In the genomic region with DNA sequence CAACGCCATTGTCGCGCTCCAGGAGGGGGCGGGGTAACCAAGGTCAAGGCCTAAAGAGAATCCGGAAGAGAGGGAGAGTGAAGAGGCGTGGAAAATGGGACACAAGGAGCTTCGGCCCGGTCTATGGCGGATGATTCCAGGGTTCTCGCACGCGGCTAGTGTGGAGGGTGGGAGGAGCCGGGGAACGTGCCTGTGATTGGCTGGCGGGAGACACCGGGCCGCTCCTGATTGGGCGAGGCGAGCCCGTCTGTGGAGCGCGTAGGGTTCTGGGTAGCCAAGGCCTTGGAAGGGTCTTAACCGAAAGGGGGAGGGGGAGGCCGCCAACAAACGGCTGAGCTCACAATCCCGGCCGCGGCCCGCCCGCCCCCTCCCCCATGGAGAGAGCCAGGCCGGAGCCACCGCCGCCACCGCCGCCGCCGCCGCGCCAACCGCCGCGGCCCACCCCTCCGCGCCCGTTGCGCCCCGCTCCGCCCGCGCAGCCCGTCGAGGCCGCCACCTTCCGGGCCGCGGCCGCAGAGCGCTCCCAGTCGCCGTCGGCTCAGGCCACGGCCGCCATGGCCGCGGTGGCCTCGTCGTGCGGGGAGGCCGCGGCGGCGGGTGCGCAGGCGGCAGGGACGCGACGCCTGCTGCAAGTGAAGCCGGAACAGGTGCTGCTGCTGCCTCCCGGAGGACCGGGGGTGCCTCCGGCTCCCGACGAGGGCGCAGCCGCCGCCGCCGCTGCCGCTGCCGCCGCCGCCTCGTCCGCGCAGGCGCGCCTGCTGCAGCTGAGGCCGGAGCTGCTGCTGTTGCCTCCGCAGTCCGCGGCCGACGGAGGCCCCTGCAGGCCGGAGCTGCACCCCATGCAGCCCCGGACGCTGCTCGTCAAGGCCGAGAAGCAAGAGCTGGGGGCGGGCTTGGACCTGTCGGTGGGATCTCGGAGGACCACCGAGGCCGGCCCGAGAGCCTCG, we compare ENCODE assay signal across 8 mouse cellular contexts. TPM values are rescaled to one million over a fixed set of nuclear protein-coding genes. Genes with fewer than 3 reads are reported as not detected.
DNase-seq lines count a peak whose midpoint lies in the region; ATAC-seq and TF ChIP-seq lines count a peak whose summit lies in the region.

Gene Sox30 (plus strand): TSS at position 365 of the 947 bp plus-strand sequence.

- H3K27ac ChIP-seq in forebrain, embryonic 16.5 days (ENCODE audit: low read length) = no peak within 1 kb of the TSS; the same call in 1 of the 2 replicates
- peak within 1 kb of the TSS; percentile 61; the same call in 1 of the 2 replicates for H3K27ac ChIP-seq in hindbrain, embryonic 15.5 days (replicated peaks)
- H3K27ac ChIP-seq in limb, embryonic 11.5 days (replicated peaks; ENCODE audit: low read depth, low read length) = no peak within 1 kb of the TSS
- peak within 1 kb of the TSS; percentile 17 for H3K27ac ChIP-seq in midbrain, embryonic 11.5 days (ENCODE audit: low read depth, low read length)
- H3K27ac ChIP-seq in small intestine, adult 2 months (ENCODE audit: insufficient read depth, low read depth, low read length) = no peak within 1 kb of the TSS

- no peaks in the 10 kb centered on the region for H3K36me3 ChIP-seq in E14TG2a.4 (ENCODE audit: insufficient read depth, low read length)
- H3K36me3 ChIP-seq in forebrain, embryonic 16.5 days (ENCODE audit: control insufficient read depth, insufficient read depth) = no peaks in the 10 kb centered on the region
- no peaks in the 10 kb centered on the region for H3K36me3 ChIP-seq in hindbrain, embryonic 15.5 days
- H3K36me3 ChIP-seq in limb, embryonic 11.5 days (ENCODE audit: control insufficient read depth, insufficient read depth, low read length) = no peaks in the 10 kb centered on the region
- no peaks in the 10 kb centered on the region for H3K36me3 ChIP-seq in midbrain, embryonic 11.5 days (ENCODE audit: control insufficient read depth, insufficient read depth, low read length)
- H3K36me3 ChIP-seq in small intestine, adult 2 months (ENCODE audit: control insufficient read depth, insufficient read depth, low read length) = no peaks in the 10 kb centered on the region

- H3K27me3 ChIP-seq in E14TG2a.4 (ENCODE audit: insufficient read depth, low read length) = peaks cover 26% of the 10 kb centered on the region
- H3K27me3 ChIP-seq in forebrain, embryonic 16.5 days (replicated peaks; ENCODE audit: control insufficient read depth, insufficient read depth, low read length) = 0 out of 2 replicates have a peak, but pooled peaks cover 4% of the 10 kb centered on the region
- H3K27me3 ChIP-seq in hindbrain, embryonic 15.5 days = no peaks in the 10 kb centered on the region
- H3K27me3 ChIP-seq in limb, embryonic 11.5 days (ENCODE audit: control insufficient read depth, insufficient read depth, low read length) = 0 out of 2 replicates have a peak, but pooled peaks cover 2% of the 10 kb centered on the region
- peaks cover 3% of the 10 kb centered on the region; the same call in 1 of the 2 replicates for H3K27me3 ChIP-seq in midbrain, embryonic 11.5 days (ENCODE audit: control insufficient read depth, insufficient read depth, low read length)
- H3K27me3 ChIP-seq in small intestine, adult 2 months (ENCODE audit: control insufficient read depth, insufficient read depth, low read length) = peaks cover 17% of the 10 kb centered on the region

- no peaks in the 10 kb centered on the region for H3K9me3 ChIP-seq in E14TG2a.4 (ENCODE audit: low read length)
- peaks cover 2% of the 10 kb centered on the region; the same call in 1 of the 2 replicates for H3K9me3 ChIP-seq in forebrain, embryonic 16.5 days (ENCODE audit: control insufficient read depth, low read length)
- no peaks in the 10 kb centered on the region for H3K9me3 ChIP-seq in hindbrain, embryonic 15.5 days
- H3K9me3 ChIP-seq in limb, embryonic 11.5 days (ENCODE audit: control insufficient read depth, low read length) = 0 out of 2 replicates have a peak, but pooled peaks cover 3% of the 10 kb centered on the region
- no peaks in the 10 kb centered on the region for H3K9me3 ChIP-seq in midbrain, embryonic 11.5 days (ENCODE audit: control insufficient read depth, low read length)

- peak within 1 kb of the TSS; percentile 62 for H3K4me2 ChIP-seq in forebrain, embryonic 16.5 days (ENCODE audit: low read length)
- H3K4me2 ChIP-seq in hindbrain, embryonic 15.5 days = peak within 1 kb of the TSS; percentile 90
- H3K4me2 ChIP-seq in limb, embryonic 11.5 days (ENCODE audit: low read depth, severe bottlenecking) = peak within 1 kb of the TSS; percentile 82
- H3K4me2 ChIP-seq in midbrain, embryonic 11.5 days = peak within 1 kb of the TSS; percentile 46

- TF ChIP-seq POLR2A in small intestine, adult 2 months (IDR thresholded peaks at IDR 0.05; ENCODE audit: low read depth, low read length) = no peak

- no peak for TF ChIP-seq CTCF in E14TG2a.4 (conservative IDR thresholded peaks at IDR 0.05; ENCODE audit: low read length)
- TF ChIP-seq CTCF in small intestine, adult 2 months (IDR thresholded peaks at IDR 0.05; ENCODE audit: extremely low read depth, insufficient read length, insufficient replicate concordance, low read depth, low read length) = no peak

- peak; percentile 79 for DNase-seq in adrenal gland, postnatal 14 days
- DNase-seq in limb, embryonic 11.5 days (ENCODE audit: low spot score) = peak; percentile 80
- peak; percentile 96 for DNase-seq in midbrain, embryonic 11.5 days (ENCODE audit: low spot score, missing footprints)

- H3K4me3 ChIP-seq in E14TG2a.4 (replicated peaks; ENCODE audit: low read length) = peak within 1 kb of the TSS; percentile 72
- H3K4me3 ChIP-seq in forebrain, embryonic 16.5 days (replicated peaks; ENCODE audit: low read length) = peak within 1 kb of the TSS; percentile 53
- H3K4me3 ChIP-seq in hindbrain, embryonic 15.5 days = peak within 1 kb of the TSS; percentile 60
- H3K4me3 ChIP-seq in limb, embryonic 11.5 days (ENCODE audit: low read depth, low read length) = peak within 1 kb of the TSS; percentile 46
- H3K4me3 ChIP-seq in midbrain, embryonic 11.5 days (ENCODE audit: low read depth, low read length) = peak within 1 kb of the TSS; percentile 49
- H3K4me3 ChIP-seq in small intestine, adult 2 months (ENCODE audit: low read depth, low read length) = peak within 1 kb of the TSS; percentile 66

- peak within 1 kb of the TSS; percentile 75 for H3K9ac ChIP-seq in forebrain, embryonic 16.5 days (replicated peaks; ENCODE audit: low read depth, low read length)
- H3K9ac ChIP-seq in hindbrain, embryonic 15.5 days = peak within 1 kb of the TSS; percentile 68
- H3K9ac ChIP-seq in limb, embryonic 11.5 days (ENCODE audit: low read length) = peak within 1 kb of the TSS; percentile 82
- H3K9ac ChIP-seq in midbrain, embryonic 11.5 days (ENCODE audit: low read length) = peak within 1 kb of the TSS; percentile 64

- peak; percentile 98 for ATAC-seq in forebrain, embryonic 16.5 days
- peak; percentile 98 for ATAC-seq in hindbrain, embryonic 15.5 days (ENCODE audit: low FRiP score, low read depth)
- ATAC-seq in limb, embryonic 11.5 days (ENCODE audit: insufficient number of reproducible peaks, low FRiP score, low TSS enrichment, low read depth) = peak; percentile 89
- peak; percentile 96 for ATAC-seq in midbrain, embryonic 11.5 days (ENCODE audit: low FRiP score)
- ATAC-seq in erythroid progenitor cell, adult 5-6 weeks (replicated peaks; ENCODE audit: low FRiP score, poor library complexity, severe bottlenecking) = no peak

- 13% methylated on average over 77 of the region's 115 CpGs for WGBS in forebrain, embryonic 16.5 days
- WGBS in hindbrain, embryonic 15.5 days = 7% methylated on average over 77 of the region's 115 CpGs
- 13% methylated on average over 74 of the region's 115 CpGs for WGBS in limb, embryonic 11.5 days
- 12% methylated on average over 71 of the region's 115 CpGs for WGBS in midbrain, embryonic 11.5 days
- 12% methylated on average over 113 of the region's 115 CpGs for WGBS in small intestine, adult 2 months

- peaks cover 32% of the 10 kb centered on the region for H3K4me1 ChIP-seq in E14TG2a.4 (replicated peaks; ENCODE audit: low read depth, low read length)
- peaks cover 4% of the 10 kb centered on the region; the same call in 1 of the 2 replicates for H3K4me1 ChIP-seq in forebrain, embryonic 16.5 days (replicated peaks; ENCODE audit: control insufficient read depth, insufficient read depth, low read length)
- H3K4me1 ChIP-seq in hindbrain, embryonic 15.5 days (replicated peaks) = peaks cover 12% of the 10 kb centered on the region; the same call in 1 of the 2 replicates
- no peaks in the 10 kb centered on the region for H3K4me1 ChIP-seq in limb, embryonic 11.5 days (ENCODE audit: control insufficient read depth, insufficient read depth, low read length)
- H3K4me1 ChIP-seq in midbrain, embryonic 11.5 days (ENCODE audit: control insufficient read depth, insufficient read depth, low read length) = no peaks in the 10 kb centered on the region
- peaks cover 1% of the 10 kb centered on the region; the same call in 1 of the 2 replicates for H3K4me1 ChIP-seq in small intestine, adult 2 months (ENCODE audit: control insufficient read depth, insufficient read depth, insufficient read length, low read length)

RNA-seq across cellular contexts. Expression of gene Sox30, which starts in this region (rescaled TPM):
- 0.26 and 0.45 TPM in 2 replicates for total RNA-seq in adrenal gland, postnatal 14 days (2021)
- polyA plus RNA-seq in forebrain, embryonic 16.5 days (2015; fragmentation: Nextera tagmentation; extraction: Ambion mirVana) = not detected in 2 replicates
- 0.13 and 0.16 TPM in 2 replicates for polyA plus RNA-seq in hindbrain, embryonic 15.5 days (2015; fragmentation: Nextera tagmentation; extraction: Ambion mirVana)
- polyA plus RNA-seq in limb, embryonic 11.5 days (2014; fragmentation: Nextera tagmentation; extraction: Ambion mirVana) = 0.20 and 0.23 TPM in 2 replicates
- polyA plus RNA-seq in midbrain, embryonic 11.5 days (2014; fragmentation: Nextera tagmentation; extraction: Ambion mirVana) = 0.18 and 0.21 TPM in 2 replicates
- polyA plus RNA-seq in small intestine, adult 2 months (2012; rRNA removed) = 0.11 and 0.17 TPM in 2 replicates
- total RNA-seq in erythroid progenitor cell, adult 5-6 weeks (2015; ENCODE audit: low replicate concordance) = not detected in 2 replicates
- total RNA-seq in erythroid progenitor cell, adult 5-6 weeks (2017; ENCODE audit: low replicate concordance) = not detected in 2 replicates

Comparison
In these comparisons a context has a peak if more than half of its experiments do, and no peak if none do; other contexts are left out.
1. Peak in DNase-seq in adrenal gland, postnatal 14 days; RNA of the gene not detected or under 1 TPM.
2. Peak in ATAC-seq, H3K4me3 ChIP-seq, H3K9ac ChIP-seq and H3K4me2 ChIP-seq in forebrain, embryonic 16.5 days; RNA of the gene not detected or under 1 TPM.
3. Peak in ATAC-seq, H3K4me3 ChIP-seq, H3K27ac ChIP-seq, H3K9ac ChIP-seq and H3K4me2 ChIP-seq in hindbrain, embryonic 15.5 days; RNA of the gene not detected or under 1 TPM.
4. Peak in DNase-seq, ATAC-seq, H3K4me3 ChIP-seq, H3K9ac ChIP-seq and H3K4me2 ChIP-seq in limb, embryonic 11.5 days; RNA of the gene not detected or under 1 TPM.
5. Peak in DNase-seq, ATAC-seq, H3K4me3 ChIP-seq, H3K27ac ChIP-seq, H3K9ac ChIP-seq and H3K4me2 ChIP-seq in midbrain, embryonic 11.5 days; RNA of the gene not detected or under 1 TPM.